Comparison of ENCODE assay signal across 11 mouse cellular contexts in the genomic region with DNA sequence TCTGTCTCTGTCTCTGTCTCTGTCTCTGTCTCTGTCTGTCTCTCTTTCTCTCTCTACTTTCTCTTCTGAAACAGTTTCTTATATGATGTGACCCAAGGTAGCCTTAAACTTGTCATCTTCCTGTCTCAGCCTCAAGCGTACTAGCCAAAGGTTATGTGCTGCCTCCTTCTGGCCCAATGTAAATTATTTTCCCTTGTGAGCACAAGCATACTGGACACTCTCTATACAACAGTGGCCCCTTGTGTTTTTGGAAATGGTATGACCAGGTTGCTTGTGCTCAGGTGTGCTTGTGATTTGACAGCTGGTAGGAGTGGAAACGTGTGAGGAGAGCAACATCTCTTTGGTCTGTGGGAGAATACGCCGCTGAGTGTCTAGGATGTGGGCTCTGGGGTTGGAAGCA. TPM values are rescaled to one million over a fixed set of nuclear protein-coding genes. Genes with fewer than 3 reads are reported as not detected.
DNase-seq lines count a peak whose midpoint lies in the region; ATAC-seq and TF ChIP-seq lines count a peak whose summit lies in the region.
"Had no signal": no experiment of that assay in that cellular context is flagged by ENCODE, and none has a peak within 500 bp of the region (broad histone marks: within the 10 kb centered on the region; RNA-seq: fewer than 3 reads in every experiment).

No protein-coding gene starts in this region.

- 79% methylated on average over 4 of the region's 4 CpGs for WGBS in liver, adult 2 months

- H3K79me2 ChIP-seq in liver, adult 2 months (ENCODE audit: control insufficient read depth, insufficient read depth, low read length) = no peaks in the 10 kb centered on the region

- no peaks in the 10 kb centered on the region for H3K36me3 ChIP-seq in liver, adult 2 months (ENCODE audit: control insufficient read depth, insufficient read depth, low read length)
- H3K36me3 ChIP-seq: forebrain, embryonic 10.5 days; stomach, embryonic 15.5 days had no signal

- H3K27ac ChIP-seq in liver, adult 2 months (replicated peaks; ENCODE audit: insufficient read depth, low read depth, low read length) = no peak overlapping the region
- H3K27ac ChIP-seq: forebrain, embryonic 10.5 days; stomach, embryonic 15.5 days had no signal

- no peaks in the 10 kb centered on the region for H3K4me1 ChIP-seq in liver, adult 2 months (ENCODE audit: control insufficient read depth, insufficient read depth, low read length)
- H3K4me1 ChIP-seq: forebrain, embryonic 10.5 days; stomach, embryonic 15.5 days had no signal

- no peak for TF ChIP-seq POLR2A in liver, adult 2 months (IDR thresholded peaks at IDR 0.05; ENCODE audit: extremely low read depth, insufficient read depth, low read length)

- peak; percentile 30 for DNase-seq in liver, adult 2 months (ENCODE audit: extremely low read depth, low read depth, low spot score)
- DNase-seq in liver = no peak
- DNase-seq in 416B (ENCODE audit: low read depth) = peak; percentile 49
- peak; percentile 56 to 58 for DNase-seq in B cell, adult 2 months
- DNase-seq in cerebellum, adult 8-10 months = no peak
- DNase-seq: heart, postnatal 4 days; kidney, postnatal 25 days had no signal

- no peak overlapping the region for H3K9ac ChIP-seq in liver, adult 2 months (ENCODE audit: low read depth, low read length)
- H3K9ac ChIP-seq: stomach, embryonic 15.5 days had no signal

- TF ChIP-seq CTCF in liver, adult 2 months (IDR thresholded peaks at IDR 0.05; ENCODE audit: low read depth, low read length) = no peak

- ATAC-seq in common myeloid progenitor, adult 5-6 weeks (replicated peaks; ENCODE audit: low read depth, poor library complexity, severe bottlenecking) = peak; percentile 33; the same call in 1 of the 2 replicates
- ATAC-seq in activated CD4-positive, CD25-positive, alpha-beta regulatory T cell, adult 4 months = no peak

- H3K4me3 ChIP-seq in liver, adult 2 months (ENCODE audit: insufficient read depth, low read depth, low read length) = no peak overlapping the region
- H3K4me3 ChIP-seq: forebrain, embryonic 10.5 days; stomach, embryonic 15.5 days had no signal

- H3K27me3 ChIP-seq in liver, adult 2 months (ENCODE audit: control insufficient read depth, insufficient read depth, low read length) = no peaks in the 10 kb centered on the region
- H3K27me3 ChIP-seq: stomach, embryonic 15.5 days had no signal

RNA-seq across cellular contexts. Expression of gene Fbxo11, which starts 42.6 kb away (rescaled TPM):
- 16.7 and 17.1 TPM in 2 replicates for total RNA-seq in liver, adult 2 months (2014; rRNA removed)
- polyA plus RNA-seq in liver, adult 2 months (2012; rRNA removed) = 5.1 and 5.9 TPM in 2 replicates
- total RNA-seq in common myeloid progenitor, adult 5-6 weeks (2017) = 34.2 and 39.1 TPM in 2 replicates
- 10 to 100 TPM; 15.5 to 24.3 TPM for polyA plus RNA-seq in activated CD4-positive, CD25-positive, alpha-beta regulatory T cell, adult 4 months (2017; shearing (Covaris generic))

Comparison
In these comparisons a context has a peak if more than half of its experiments do, and no peak if none do; other contexts are left out.
1. DNase-seq: peak in liver, adult 2 months (single experiment), 416B (single experiment) and B cell, adult 2 months (2 of 2); none in liver (single experiment) and cerebellum, adult 8-10 months (single experiment).